Mouse (Mus musculus) ES-Bruce4 (cell line): ENCODE data around the gene Themis2.
"Not testable (repeated sequence)": the region's sequence is repeated elsewhere in the genome, so short reads cannot be mapped to it uniquely, and the experiment has no call there.

ENCODE experiments used
- CTCF ChIP-seq: IDR thresholded peaks from one replicate; pipeline ENCODE4 v1.8.1; 2011; ENCODE audit warnings: low read depth, low read length
- POLR2A ChIP-seq: IDR thresholded peaks from one replicate; pipeline ENCODE4 v1.8.1; 2011; ENCODE audit warnings: low read length; ENCODE audit not compliant: insufficient read depth

DNA sequence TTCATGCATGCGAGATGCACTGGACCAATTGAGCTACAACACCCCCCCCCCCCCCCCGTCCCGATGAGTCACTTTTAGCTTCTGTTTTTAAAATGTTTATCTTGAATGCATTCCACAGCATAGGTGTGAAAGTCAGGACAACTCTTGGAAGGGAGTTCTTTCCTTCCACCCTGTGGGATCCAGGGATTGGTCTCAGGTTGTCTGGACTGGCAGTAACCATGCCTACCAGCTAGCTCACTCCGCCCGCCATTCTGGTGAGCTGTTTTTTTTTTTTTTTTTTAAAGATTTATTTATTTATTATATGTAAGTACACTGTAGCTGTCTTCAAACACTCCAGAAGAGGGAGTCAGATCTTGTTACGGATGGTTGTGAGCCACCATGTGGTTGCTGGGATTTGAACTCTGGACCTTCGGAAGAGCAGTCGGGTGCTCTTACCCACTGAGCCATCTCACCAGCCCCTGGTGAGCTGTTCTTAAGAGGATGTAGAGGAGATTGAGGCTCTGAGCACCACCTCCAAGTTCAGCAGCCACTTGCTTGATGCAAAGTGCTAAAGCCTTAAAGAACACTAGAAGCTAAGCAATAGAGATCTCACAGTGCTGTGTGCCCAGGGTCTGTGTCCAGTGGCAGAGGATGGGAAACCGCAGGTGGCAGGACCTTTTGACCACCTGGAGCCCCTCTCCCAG, 2.7 kb downstream of the Themis2 start:
- TF ChIP-seq CTCF, POLR2A: not testable (repeated sequence)
